Mouse (Mus musculus) heart, postnatal 36 days (tissue): ENCODE measurements around the gene Cped1. TPM values are rescaled to one million over a fixed set of nuclear protein-coding genes. Genes with fewer than 3 reads are reported as not detected.
"Not testable (repeated sequence)": the region's sequence is repeated elsewhere in the genome, so short reads cannot be mapped to it uniquely, and the experiment has no call there.

Source experiments
- DNase-seq, 2 experiments: peaks; one replicate each; pipeline ENCODE4 v3.0.0; 2021 to 2022
- intact Hi-C: fragments of 180-260 bp; cut with DNase I; formaldehyde crosslinking; loops from one replicate; pipeline ENCODE4 v1.15.1; 2025
- total RNA-seq, 2 experiments: library from RNA; stranded (reverse); gene quantifications; 2 replicates each; pipeline ENCODE4 v1.2.3; 2021

Gene Cped1
- total RNA-seq, 2 experiments from 2014 or later: 22.1 to 22.2 TPM

- intact Hi-C loops: no loop called here
- DNase-seq: no peak
These were observed 221.0 kb downstream of the Cped1 start for GRCm38 (mm10) chr6:22206630-22207293.

- intact Hi-C loops: no loop called here
- no peak for DNase-seq
These were observed 226.4 kb downstream of the Cped1 start for GRCm38 (mm10) chr6:22212158-22212557.

- DNase-seq: no peak
- intact Hi-C loops: no loop called here
These were observed 227.5 kb downstream of the Cped1 start for GRCm38 (mm10) chr6:22213187-22213586.

- intact Hi-C loops: no loop called here
- no peak for DNase-seq
These were observed 228.1 kb downstream of the Cped1 start for GRCm38 (mm10) chr6:22213813-22214212.

- DNase-seq: no peak
- intact Hi-C loops: no loop called here
These were observed 228.9 kb downstream of the Cped1 start for GRCm38 (mm10) chr6:22214665-22215064.

GRCm38 (mm10) chr6:22216276-22216973, 230.7 kb downstream of the Cped1 start:
- no peak for DNase-seq
- intact Hi-C loops: no loop called here

GRCm38 (mm10) chr6:22221134-22221533, 235.4 kb downstream of the Cped1 start:
- DNase-seq: no peak
- intact Hi-C loops: no loop called here

- no peak for DNase-seq
- intact Hi-C loops: no loop called here
These were observed 236.4 kb downstream of the Cped1 start for GRCm38 (mm10) chr6:22222087-22222486.

GRCm38 (mm10) chr6:22222947-22223346, 237.2 kb downstream of the Cped1 start:
- intact Hi-C loops: no loop called here
- no peak for DNase-seq

- no peak for DNase-seq
- intact Hi-C loops: no loop called here
These were observed 238.6 kb downstream of the Cped1 start for GRCm38 (mm10) chr6:22224351-22224750.

- intact Hi-C loops: no loop called here
- DNase-seq: no peak
These were observed 245.5 kb downstream of the Cped1 start for GRCm38 (mm10) chr6:22231244-22231643.

GRCm38 (mm10) chr6:22233517-22233916, 247.8 kb downstream of the Cped1 start:
- intact Hi-C loops: no loop called here

GRCm38 (mm10) chr6:22235133-22235532, 249.4 kb downstream of the Cped1 start:
- no peak for DNase-seq
- intact Hi-C loops: no loop called here

More at GRCm38 (mm10) chr6:22233517-22233916, 247.8 kb downstream of the Cped1 start:
- DNase-seq: no peak

- intact Hi-C loops: no loop called here
- no peak for DNase-seq
These were observed 257.6 kb downstream of the Cped1 start for GRCm38 (mm10) chr6:22243321-22243720.

- DNase-seq: no peak
- intact Hi-C loops: no loop called here
These were observed 261.0 kb downstream of the Cped1 start for GRCm38 (mm10) chr6:22246696-22247095.

- no peak for DNase-seq
- intact Hi-C loops: no loop called here
These were observed 273.1 kb downstream of the Cped1 start for GRCm38 (mm10) chr6:22258784-22259183.

- intact Hi-C loops: no loop called here
- DNase-seq: no peak
These were observed 276.8 kb downstream of the Cped1 start for GRCm38 (mm10) chr6:22262519-22262918.

GRCm38 (mm10) chr6:22264094-22264493, 278.4 kb downstream of the Cped1 start:
- intact Hi-C loops, DNase-seq: not testable (repeated sequence)

- intact Hi-C loops: no loop called here
- no peak for DNase-seq
These were observed 280.3 kb downstream of the Cped1 start for GRCm38 (mm10) chr6:22266018-22266417.

GRCm38 (mm10) chr6:22267807-22268667, 282.3 kb downstream of the Cped1 start:
- intact Hi-C loops: no loop called here
- DNase-seq: no peak

GRCm38 (mm10) chr6:22268677-22269076, 283.0 kb downstream of the Cped1 start:
- DNase-seq: no peak
- intact Hi-C loops: no loop called here
